Mouse (Mus musculus): ENCODE measurements around the gene Syt8. TPM values are rescaled to one million over a fixed set of nuclear protein-coding genes. Genes with fewer than 3 reads are reported as not detected.
A peak's percentile ranks its signal among the peaks of the same experiment; 100 is the strongest.

Syt8 gene
- polyA plus RNA-seq (2015; fragmentation: Nextera tagmentation; extraction: Ambion mirVana) = not detected in 2 replicates

DNA sequence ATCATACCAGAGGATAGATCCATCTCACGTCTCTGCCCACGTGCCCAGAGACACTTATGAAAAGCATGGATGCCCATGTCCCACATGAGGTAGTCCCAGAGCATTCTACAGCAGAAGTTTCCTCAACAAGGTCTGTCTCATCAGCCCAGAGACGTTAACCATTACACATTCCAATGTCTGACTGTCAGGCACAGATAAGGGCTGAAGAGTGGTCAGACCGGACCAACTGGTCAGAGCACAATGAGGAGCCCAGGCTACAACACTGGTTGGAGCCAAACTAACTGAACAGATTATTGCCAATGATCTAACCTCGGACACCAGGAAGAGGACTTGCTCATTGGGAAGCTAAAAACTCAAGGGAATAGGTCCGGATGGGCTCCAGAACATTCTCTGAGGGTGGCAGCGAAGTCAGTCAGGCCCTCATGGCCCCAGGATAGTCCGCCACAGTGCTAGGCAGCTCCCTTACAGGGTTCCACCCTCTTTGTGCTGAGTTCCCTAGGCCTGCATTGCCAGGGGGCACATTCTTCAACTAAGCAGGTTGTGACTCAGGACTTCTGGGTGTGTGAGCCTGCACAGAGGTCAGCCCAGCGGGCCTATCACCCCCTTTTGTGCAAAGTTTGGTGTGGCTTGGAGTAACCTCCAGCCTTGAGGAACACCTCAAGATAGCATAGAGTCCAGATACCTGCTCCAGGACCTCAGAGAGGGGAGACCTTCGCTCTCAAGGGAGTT lies at the start of gene Syt8:
TSS of gene Syt8 (plus strand) at position 714 of the 729 bp plus-strand sequence.
- Histone ChIP-seq H3K9me3 (no peaks in the 10 kb centered on the region), H3K27ac (no peak within 1 kb of the TSS), H3K4me3 (no peak within 1 kb of the TSS), H3K4me1 (replicated peaks) (peaks cover 17% of the 10 kb centered on the region), H3K36me3 (no peaks in the 10 kb centered on the region), H3K9ac (no peak within 1 kb of the TSS), H3K4me2 (no peak within 1 kb of the TSS), H3K27me3 (no peaks in the 10 kb centered on the region; the same call in 1 of the 2 replicates)
- 85% methylated on average over 10 of the region's 10 CpGs for WGBS
- no peak for ATAC-seq (ENCODE audit: low FRiP score)

- ATAC-seq (ENCODE audit: low FRiP score) = no peak
- Histone ChIP-seq H3K4me1 (replicated peaks) (peaks cover 24% of the 10 kb centered on the region), H3K9ac (peak overlapping the region; percentile 86), H3K27ac (no peak overlapping the region), H3K4me2 (peak overlapping the region; percentile 94), H3K4me3 (peak overlapping the region; percentile 65), H3K27me3 (peaks cover 6% of the 10 kb centered on the region; the same call in 1 of the 2 replicates), H3K36me3 (peaks cover 51% of the 10 kb centered on the region), H3K9me3 (no peaks in the 10 kb centered on the region)
- 98% methylated on average over 3 of the region's 3 CpGs for WGBS
These were observed 48.8 kb upstream of the Syt8 start for GRCm38 (mm10) chr7:142385742-142386403.

DNA sequence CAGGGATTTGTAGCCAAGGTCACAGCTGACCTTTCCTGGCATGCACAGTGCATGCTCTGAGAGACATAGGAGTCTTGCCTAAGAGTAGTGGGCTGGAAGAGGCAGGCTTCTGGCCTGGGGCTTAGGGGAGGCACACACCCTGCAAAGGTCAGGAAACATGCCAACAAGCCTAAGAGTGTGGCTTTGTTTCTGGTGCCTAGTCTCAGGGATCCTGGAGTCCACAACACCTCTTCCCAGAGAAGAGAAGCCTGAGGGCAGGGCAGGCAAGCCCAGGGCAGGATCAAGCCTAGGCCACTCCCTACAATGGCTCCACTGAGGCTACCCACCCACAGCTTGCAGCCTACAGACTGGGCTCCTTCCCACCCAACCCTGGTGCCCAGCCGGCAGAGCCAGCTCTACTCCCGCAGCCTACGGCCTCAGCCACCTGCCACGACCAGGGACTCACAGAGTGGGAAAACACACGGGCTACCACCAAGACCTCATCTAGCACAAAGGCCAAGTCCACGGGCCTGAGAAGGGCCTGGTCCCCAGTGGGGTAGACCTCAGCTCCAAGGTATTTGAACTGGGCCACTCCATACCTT lies 47.9 kb upstream of the Syt8 start:
- Histone ChIP-seq H3K9ac (peak overlapping the region; percentile 86), H3K27me3 (peaks cover 6% of the 10 kb centered on the region; the same call in 1 of the 2 replicates), H3K27ac (peak overlapping the region; percentile 82), H3K9me3 (no peaks in the 10 kb centered on the region), H3K4me2 (peak overlapping the region; percentile 94), H3K36me3 (peaks cover 42% of the 10 kb centered on the region), H3K4me3 (peak overlapping the region; percentile 65), H3K4me1 (replicated peaks) (peaks cover 24% of the 10 kb centered on the region)
- peak; percentile 9; the same call in 1 of the 2 replicates for ATAC-seq (ENCODE audit: low FRiP score)
- WGBS = 59% methylated on average over 6 of the region's 6 CpGs

- H3K27ac ChIP-seq = peak within 1 kb of the TSS; percentile 82
- peak within 1 kb of the TSS; percentile 65 for H3K4me3 ChIP-seq
- WGBS = under 1% methylated on average over 55 of the region's 55 CpGs
- H3K36me3 ChIP-seq = peaks cover 34% of the 10 kb centered on the region
- H3K9ac ChIP-seq = peak within 1 kb of the TSS; percentile 86
- H3K4me2 ChIP-seq = peak within 1 kb of the TSS; percentile 94
- peaks cover 24% of the 10 kb centered on the region for H3K4me1 ChIP-seq (replicated peaks)
- no peaks in the 10 kb centered on the region for H3K9me3 ChIP-seq
- ATAC-seq (ENCODE audit: low FRiP score) = peak; percentile 96
- H3K27me3 ChIP-seq = peaks cover 6% of the 10 kb centered on the region; the same call in 1 of the 2 replicates
These were observed 47.1 kb upstream of the Syt8 start, which contains the start of gene Ctsd for GRCm38 (mm10) chr7:142387419-142388148. TSS of gene Ctsd (minus strand) at chr7:142388038.

- peak; percentile 24; the same call in 1 of the 2 replicates for ATAC-seq (ENCODE audit: low FRiP score)
- WGBS = 92% methylated on average over 1 of the region's 1 CpGs
- Histone ChIP-seq H3K9me3 (no peaks in the 10 kb centered on the region), H3K4me2 (peak overlapping the region; percentile 94), H3K27ac (peak overlapping the region; percentile 82), H3K4me1 (replicated peaks) (peaks cover 24% of the 10 kb centered on the region), H3K4me3 (peak overlapping the region; percentile 65), H3K27me3 (peaks cover 6% of the 10 kb centered on the region; the same call in 1 of the 2 replicates), H3K9ac (peak overlapping the region; percentile 86), H3K36me3 (peaks cover 27% of the 10 kb centered on the region)
These were observed 46.5 kb upstream of the Syt8 start for GRCm38 (mm10) chr7:142388198-142388597.

- Histone ChIP-seq H3K9me3 (no peaks in the 10 kb centered on the region), H3K4me2 (no peak overlapping the region), H3K36me3 (peaks cover 22% of the 10 kb centered on the region), H3K27ac (no peak overlapping the region), H3K4me3 (no peak overlapping the region), H3K4me1 (replicated peaks) (peaks cover 24% of the 10 kb centered on the region), H3K27me3 (peaks cover 6% of the 10 kb centered on the region; the same call in 1 of the 2 replicates), H3K9ac (no peak overlapping the region)
- ATAC-seq (ENCODE audit: low FRiP score) = no peak
- 96% methylated on average over 2 of the region's 2 CpGs for WGBS
These were observed 45.9 kb upstream of the Syt8 start for GRCm38 (mm10) chr7:142388740-142389139.

DNA sequence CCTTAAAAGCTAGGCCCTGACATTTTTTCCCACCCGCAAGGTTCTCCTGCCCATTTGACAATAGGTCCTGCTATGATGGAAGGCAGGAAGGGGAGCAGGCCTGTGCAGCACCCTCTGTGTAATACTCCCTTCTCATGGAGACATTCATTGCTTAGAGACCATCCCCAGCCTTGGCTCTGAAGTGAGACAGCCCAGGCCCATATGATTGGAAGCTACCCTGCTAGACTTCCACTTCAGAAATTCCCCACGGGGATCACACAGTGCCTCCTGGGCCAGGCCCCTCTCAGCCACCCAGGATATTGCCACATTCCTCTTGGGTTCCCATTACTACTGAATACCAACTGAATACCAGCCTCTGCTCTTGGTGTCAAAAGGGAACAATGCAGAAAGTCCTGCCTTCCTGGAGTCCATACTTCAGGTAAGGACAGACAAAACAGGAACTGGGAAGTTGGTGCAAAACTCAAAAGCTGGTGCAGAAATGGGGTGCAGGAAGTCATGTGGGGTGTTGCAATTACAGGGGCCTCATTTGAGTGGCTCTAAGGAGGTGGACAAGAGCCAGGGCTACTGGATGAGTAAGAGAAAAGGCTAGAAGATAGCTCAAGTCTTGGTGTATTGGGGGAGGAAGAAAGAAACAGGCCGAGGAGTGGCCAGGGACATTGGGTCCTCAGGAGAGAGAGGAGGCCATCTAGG lies 44.5 kb upstream of the Syt8 start:
- no peak overlapping the region for H3K4me2 ChIP-seq
- ATAC-seq (ENCODE audit: low FRiP score) = no peak
- peaks cover 8% of the 10 kb centered on the region for H3K36me3 ChIP-seq
- H3K9ac ChIP-seq = no peak overlapping the region
- no peaks in the 10 kb centered on the region for H3K9me3 ChIP-seq
- 92% methylated on average over 3 of the region's 3 CpGs for WGBS
- peaks cover 6% of the 10 kb centered on the region; the same call in 1 of the 2 replicates for H3K27me3 ChIP-seq
- H3K4me1 ChIP-seq (replicated peaks) = peaks cover 22% of the 10 kb centered on the region
- H3K4me3 ChIP-seq = no peak overlapping the region
- no peak overlapping the region for H3K27ac ChIP-seq

DNA sequence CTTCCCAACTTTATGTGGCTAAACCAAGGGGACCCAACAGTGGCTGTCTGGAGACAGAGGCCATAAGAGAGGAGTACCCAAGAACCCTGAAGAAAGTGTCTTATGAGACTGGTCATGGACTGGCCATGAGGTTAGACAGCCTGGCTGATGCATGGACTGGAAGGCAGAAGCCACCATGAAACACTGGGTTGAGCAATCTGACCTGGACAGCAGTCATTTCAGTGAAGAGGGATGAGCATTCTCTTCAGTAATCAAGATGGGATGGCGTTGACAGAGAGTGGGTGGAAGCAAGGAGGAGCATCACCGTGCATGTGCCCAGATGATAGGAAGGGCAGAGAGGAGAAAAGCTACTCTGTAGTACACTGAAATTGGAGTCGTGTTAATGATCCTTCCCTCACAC lies 43.5 kb upstream of the Syt8 start:
- H3K4me1 ChIP-seq (replicated peaks) = peaks cover 12% of the 10 kb centered on the region
- 72% methylated on average over 3 of the region's 3 CpGs for WGBS
- no peak overlapping the region for H3K4me2 ChIP-seq
- peaks cover 6% of the 10 kb centered on the region; the same call in 1 of the 2 replicates for H3K27me3 ChIP-seq
- H3K9me3 ChIP-seq = no peaks in the 10 kb centered on the region
- no peak overlapping the region for H3K27ac ChIP-seq
- H3K36me3 ChIP-seq = no peaks in the 10 kb centered on the region
- no peak overlapping the region for H3K9ac ChIP-seq
- ATAC-seq (ENCODE audit: low FRiP score) = no peak
- H3K4me3 ChIP-seq = no peak overlapping the region

DNA sequence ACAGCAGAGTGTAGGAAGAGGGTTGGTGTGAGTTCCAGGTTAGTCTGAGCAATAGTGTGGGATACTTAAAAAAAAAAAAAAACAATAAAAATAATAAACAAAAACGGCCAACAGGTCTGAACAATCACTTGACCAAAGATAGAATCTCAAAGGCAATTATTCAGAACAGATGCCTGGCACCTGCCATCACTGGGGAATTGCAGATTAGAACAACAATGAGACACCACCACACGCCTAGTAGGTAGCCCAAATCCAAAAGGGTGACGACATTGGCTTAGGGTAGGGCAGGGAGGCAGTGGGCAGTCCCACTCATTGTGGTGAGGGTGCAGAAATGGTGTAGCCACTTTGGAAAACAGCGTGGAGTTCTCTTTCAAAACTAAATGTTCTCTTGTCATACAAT lies 43.0 kb upstream of the Syt8 start:
- Histone ChIP-seq H3K9ac (no peak overlapping the region), H3K4me3 (no peak overlapping the region), H3K36me3 (no peaks in the 10 kb centered on the region), H3K4me1 (replicated peaks) (peaks cover 7% of the 10 kb centered on the region), H3K27ac (no peak overlapping the region), H3K27me3 (peaks cover 6% of the 10 kb centered on the region; the same call in 1 of the 2 replicates), H3K4me2 (no peak overlapping the region), H3K9me3 (no peaks in the 10 kb centered on the region)
- WGBS = 66% methylated on average over 4 of the region's 4 CpGs
- ATAC-seq (ENCODE audit: low FRiP score) = no peak

DNA sequence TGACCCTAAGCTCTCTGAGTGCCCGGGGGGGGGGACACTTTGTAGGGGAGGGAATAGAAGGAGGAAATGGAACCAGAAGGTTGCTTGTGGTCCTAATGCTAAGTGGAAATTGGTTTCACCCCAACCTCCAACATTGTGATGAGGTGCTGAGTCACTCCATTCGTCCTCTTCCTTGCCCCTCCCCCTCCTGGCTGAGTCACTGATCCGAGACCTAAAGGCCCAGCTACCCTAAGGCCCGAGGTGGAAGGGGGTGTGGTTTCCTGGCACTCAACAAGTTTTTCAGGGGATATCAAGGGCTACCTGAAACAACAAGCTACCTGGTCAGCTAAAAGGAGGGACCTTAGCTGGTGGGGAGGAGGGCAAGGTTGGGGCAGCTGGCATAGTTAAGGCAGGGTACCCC lies 41.5 kb upstream of the Syt8 start:
- ATAC-seq (ENCODE audit: low FRiP score) = no peak
- H3K9ac ChIP-seq = no peak overlapping the region
- no peak overlapping the region for H3K4me2 ChIP-seq

More for the DNA sequence above, 41.5 kb upstream of the Syt8 start:
- Histone ChIP-seq H3K27me3 (peaks cover 6% of the 10 kb centered on the region; the same call in 1 of the 2 replicates), H3K27ac (no peak overlapping the region), H3K9me3 (no peaks in the 10 kb centered on the region), H3K4me1 (replicated peaks) (no peaks in the 10 kb centered on the region), H3K4me3 (no peak overlapping the region), H3K36me3 (no peaks in the 10 kb centered on the region)
- 29% methylated on average over 4 of the region's 4 CpGs for WGBS
